Mouse (Mus musculus) lung, embryonic 15.5 days (tissue): ENCODE measurements around the gene Cbr2. TPM values are rescaled to one million over a fixed set of nuclear protein-coding genes. Genes with fewer than 3 reads are reported as not detected.
"Not testable (repeated sequence)": the region's sequence is repeated elsewhere in the genome, so short reads cannot be mapped to it uniquely, and the experiment has no call there.

Source experiments
- ATAC-seq: fragments of 200-750 bp; cut with Nextera tagmentation; 2 replicates; pipeline ENCODE4 v1.8.0; 2017; ENCODE audit warnings: moderate number of reproducible peaks, borderline replicate concordance; ENCODE audit not compliant: low FRiP score, low TSS enrichment; ENCODE audit errors: extremely low read depth
- H3K27ac ChIP-seq: fragments of 300-500 bp; sonication (generic); 2 replicates; pipeline ENCODE4 v1.5.1; 2015; ENCODE audit warnings: moderate library complexity, mild to moderate bottlenecking, inconsistent platforms
- H3K27me3 ChIP-seq: fragments of 300-500 bp; sonication (generic); 2 replicates; pipeline ENCODE4 v1.6.1; 2015; ENCODE audit warnings: inconsistent platforms
- H3K36me3 ChIP-seq: fragments of 300-500 bp; sonication (generic); 2 replicates; pipeline ENCODE4 v1.6.1; 2015; ENCODE audit warnings: inconsistent platforms
- H3K4me1 ChIP-seq: fragments of 300-500 bp; sonication (generic); 2 replicates; pipeline ENCODE4 v1.6.1; 2015; ENCODE audit warnings: inconsistent platforms
- H3K4me2 ChIP-seq: fragments of 300-500 bp; sonication (generic); 2 replicates; pipeline ENCODE4 v1.6.1; 2015; ENCODE audit warnings: inconsistent platforms, mild to moderate bottlenecking, moderate library complexity
- H3K4me3 ChIP-seq: fragments of 300-500 bp; sonication (generic); 2 replicates; pipeline ENCODE4 v1.5.1; 2015; ENCODE audit warnings: mild to moderate bottlenecking, inconsistent platforms
- H3K9ac ChIP-seq: fragments of 300-500 bp; sonication (generic); 2 replicates; pipeline ENCODE4 v1.6.1; 2015; ENCODE audit warnings: inconsistent platforms
- H3K9me3 ChIP-seq: fragments of 300-500 bp; sonication (generic); 2 replicates; pipeline ENCODE4 v1.6.1; 2016; ENCODE audit warnings: inconsistent platforms
- WGBS: fragments of 180-500 bp; shearing (Covaris S2); methylation state at CpG from one replicate; pipeline ENCODE4 v1.1.7; 2015; 5-methylcytosine and 5-hydroxymethylcytosine counted together
- polyA plus RNA-seq: library from polyadenylated mRNA; unstranded; fragments of >200 nt; fragmentation: Nextera tagmentation; extraction: Ambion mirVana; gene quantifications from 2 replicates; pipeline ENCODE4 v1.2.1, GENCODE M21; 2015

Gene Cbr2
- polyA plus RNA-seq, 1 experiment from 2014 or later: 102 TPM

DNA sequence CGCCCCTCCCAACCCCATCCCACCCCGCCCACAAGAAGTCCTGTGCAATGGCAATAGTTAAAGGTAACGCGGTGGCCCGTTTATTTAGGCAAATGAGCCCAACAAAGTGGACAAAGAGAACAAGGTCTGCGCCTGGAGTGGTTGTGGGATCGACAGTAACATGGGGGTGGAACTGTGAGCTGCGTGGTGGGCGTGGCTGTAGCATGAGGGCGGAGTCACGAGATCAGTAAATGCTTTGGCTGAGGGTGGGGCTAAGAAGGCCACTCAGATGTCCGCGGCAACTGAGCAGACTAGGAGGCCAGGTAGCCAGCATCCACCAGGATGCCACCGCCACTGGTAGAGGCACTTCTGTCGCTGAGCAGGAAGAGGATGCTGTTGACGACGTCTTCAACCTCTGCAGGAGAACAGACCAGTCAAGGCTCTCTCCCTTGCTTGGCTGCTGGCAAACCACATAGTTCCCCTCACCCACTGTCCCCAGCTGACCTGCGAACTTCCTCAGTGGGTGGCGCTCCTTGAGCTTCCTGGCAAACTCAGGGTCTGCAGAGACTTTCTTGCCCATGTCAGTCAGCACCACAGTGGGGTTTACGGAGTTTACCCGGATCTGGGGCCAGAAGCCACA is 2.4 kb downstream of the Cbr2 start:
- 1% methylated on average over 17 of the region's 21 CpGs for WGBS
- ATAC-seq: peak; percentile 36; the same call in 1 of the 2 replicates
- not testable (repeated sequence) for H3K27me3 ChIP-seq, H3K27ac ChIP-seq, H3K36me3 ChIP-seq, H3K9ac ChIP-seq, H3K9me3 ChIP-seq
- peak overlapping the region; percentile 8; the same call in 1 of the 2 replicates for H3K4me3 ChIP-seq
- H3K4me2 ChIP-seq: peak overlapping the region; percentile 44
- peaks cover 31% of the 10 kb centered on the region for H3K4me1 ChIP-seq

DNA sequence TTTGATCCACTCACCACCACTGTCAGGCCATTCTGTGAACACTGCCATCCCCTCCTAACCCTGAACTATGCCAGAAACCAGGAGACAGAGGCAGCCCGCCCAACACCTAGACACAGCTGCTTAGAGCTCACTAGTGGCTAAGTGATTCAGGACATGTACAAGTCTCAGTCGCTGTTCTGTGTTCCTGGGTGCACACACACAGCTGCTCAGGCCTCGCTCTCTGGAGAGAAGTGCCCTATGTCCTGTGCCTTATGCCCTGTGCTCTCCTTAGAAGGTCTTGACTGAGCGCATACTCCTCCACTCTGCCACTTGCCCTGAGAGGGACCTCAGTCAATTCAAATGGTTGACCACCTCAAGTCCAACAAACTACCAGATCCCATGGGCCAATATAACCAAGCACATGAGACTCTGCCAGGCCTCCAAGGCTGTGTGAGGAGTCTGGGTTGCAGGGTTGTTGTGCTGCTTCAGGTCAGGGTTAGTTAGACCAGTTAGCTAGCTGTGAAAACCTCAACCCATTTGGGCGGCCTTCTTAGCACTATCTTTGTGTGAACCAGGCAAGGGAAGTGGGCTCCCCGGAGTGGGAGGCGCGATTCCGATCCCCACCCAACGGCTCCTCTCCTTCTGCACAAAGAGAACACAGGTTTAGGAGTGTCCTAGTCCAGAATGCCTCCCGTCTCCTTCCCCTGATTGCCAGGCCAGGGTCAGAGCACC is 3.2 kb downstream of the Cbr2 start:
- no peak overlapping the region for H3K27ac ChIP-seq
- no peaks in the 10 kb centered on the region for H3K27me3 ChIP-seq
- H3K4me1 ChIP-seq: peaks cover 31% of the 10 kb centered on the region
- no peak overlapping the region for H3K4me3 ChIP-seq
- ATAC-seq: no peak
- no peak overlapping the region for H3K9ac ChIP-seq
- 0 out of 2 replicates have a peak, but pooled peaks cover 5% of the 10 kb centered on the region for H3K36me3 ChIP-seq
- 73% methylated on average over 11 of the region's 11 CpGs for WGBS
- H3K4me2 ChIP-seq: peak overlapping the region; percentile 44; the same call in 1 of the 2 replicates
- no peaks in the 10 kb centered on the region for H3K9me3 ChIP-seq

DNA sequence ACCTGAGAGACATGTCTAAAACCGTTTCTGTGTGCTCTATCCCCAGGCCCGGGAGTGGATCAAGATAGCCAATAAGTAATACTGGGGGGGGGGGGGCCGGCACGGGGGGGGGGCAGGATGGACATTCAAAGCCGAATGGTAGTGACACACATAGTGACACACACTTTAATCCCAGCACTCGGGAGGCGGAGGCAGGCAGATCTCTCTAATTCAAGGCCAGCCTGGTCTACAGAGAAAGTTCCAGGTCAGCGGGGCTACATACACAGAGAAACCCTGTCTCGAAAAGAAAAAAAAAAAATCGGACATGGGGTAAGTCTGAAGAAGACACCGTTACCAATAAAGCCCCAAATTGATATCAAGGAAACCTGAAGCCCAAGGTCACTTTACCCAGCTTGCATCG is 4.3 kb downstream of the Cbr2 start:
- H3K27me3 ChIP-seq: no peaks in the 10 kb centered on the region
- no peak overlapping the region for H3K4me3 ChIP-seq
- H3K9me3 ChIP-seq: no peaks in the 10 kb centered on the region
- H3K36me3 ChIP-seq: 0 out of 2 replicates have a peak, but pooled peaks cover 5% of the 10 kb centered on the region
- H3K4me2 ChIP-seq: peak overlapping the region; percentile 80; the same call in 1 of the 2 replicates
- WGBS: 54% methylated on average over 12 of the region's 12 CpGs
- H3K4me1 ChIP-seq: peaks cover 21% of the 10 kb centered on the region
- no peak overlapping the region for H3K27ac ChIP-seq
- ATAC-seq: no peak
- no peak overlapping the region for H3K9ac ChIP-seq

DNA sequence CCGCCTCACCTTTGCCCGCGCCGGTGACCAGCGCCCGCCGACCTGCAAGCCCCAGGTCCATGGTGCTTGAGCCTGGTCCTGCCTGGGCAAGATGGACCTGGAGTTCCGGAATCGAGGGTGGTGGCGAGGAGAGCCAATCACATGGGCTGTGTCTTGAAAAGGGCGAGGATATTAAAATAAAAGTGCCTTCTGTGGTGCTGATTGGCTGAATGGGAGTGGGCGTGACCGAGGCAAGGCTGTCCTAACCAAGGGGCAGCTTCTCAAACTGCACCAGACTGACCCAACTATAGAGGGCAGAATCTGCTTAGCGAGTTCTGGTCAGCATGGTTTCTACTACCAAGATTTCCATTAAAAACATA is 4.8 kb downstream of the Cbr2 start, which contains the start of gene Dcxr:
Gene Dcxr (minus strand): TSS at position 113 of the 359 bp plus-strand sequence.
- peak; percentile 90 for ATAC-seq
- H3K36me3 ChIP-seq: 0 out of 2 replicates have a peak, but pooled peaks cover 5% of the 10 kb centered on the region
- H3K4me1 ChIP-seq: peaks cover 25% of the 10 kb centered on the region
- WGBS: 0% methylated on average over 14 of the region's 14 CpGs
- peak within 1 kb of the TSS; percentile 63 for H3K4me3 ChIP-seq
- peak within 1 kb of the TSS; percentile 52 for H3K9ac ChIP-seq
- no peaks in the 10 kb centered on the region for H3K9me3 ChIP-seq
- H3K4me2 ChIP-seq: peak within 1 kb of the TSS; percentile 80
- H3K27ac ChIP-seq: peak within 1 kb of the TSS; percentile 48; the same call in 1 of the 2 replicates
- peaks cover under 1% of the 10 kb centered on the region; the same call in 1 of the 2 replicates for H3K27me3 ChIP-seq

DNA sequence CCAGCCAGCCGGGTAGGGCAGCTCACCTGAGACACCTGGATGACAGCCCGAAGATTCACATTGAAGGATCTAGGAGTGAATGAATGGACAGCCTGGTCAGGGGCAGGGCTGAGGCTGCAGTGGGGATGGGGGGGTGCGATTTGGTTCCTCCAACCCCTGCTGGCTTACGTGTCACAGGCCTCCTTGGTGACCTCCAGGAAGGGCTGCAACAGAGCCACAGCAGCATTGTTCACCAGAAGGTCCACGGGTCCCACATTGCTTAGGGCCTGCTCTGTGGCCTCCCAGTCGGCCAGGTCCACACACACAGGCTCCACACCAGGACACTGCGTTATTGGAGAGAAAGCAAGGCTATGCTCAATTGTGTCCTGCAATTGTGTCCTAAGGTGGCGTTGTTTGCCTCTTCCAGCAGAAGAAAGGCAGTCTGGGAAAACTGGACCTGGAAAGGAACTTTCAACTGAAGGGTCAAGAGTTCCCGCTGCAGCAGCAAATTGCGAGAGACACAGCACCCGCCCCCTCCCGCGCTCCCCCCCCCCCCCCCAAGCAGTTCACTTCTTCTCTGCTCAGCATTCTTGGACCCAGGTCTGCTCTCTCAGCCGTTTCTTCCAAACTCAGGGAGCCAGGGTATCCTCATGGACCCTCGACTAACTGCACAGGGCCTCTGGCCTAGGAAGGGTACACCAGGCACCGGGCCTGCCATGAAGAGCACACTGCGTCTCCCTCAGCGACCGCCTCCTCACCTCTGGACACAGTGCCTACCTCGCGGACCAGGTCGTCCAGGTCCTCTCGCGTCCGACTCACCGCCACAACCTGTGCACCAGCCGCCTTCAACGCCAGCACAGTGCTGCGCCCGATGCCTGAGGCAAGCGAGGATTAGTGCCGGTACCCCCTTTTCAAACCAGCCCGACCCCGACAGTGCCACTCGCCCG is 5.4 kb downstream of the Cbr2 start:
- H3K4me3 ChIP-seq: peak overlapping the region; percentile 63
- peak overlapping the region; percentile 80 for H3K4me2 ChIP-seq
- H3K27ac ChIP-seq: peak overlapping the region; percentile 48; the same call in 1 of the 2 replicates
- no peaks in the 10 kb centered on the region for H3K9me3 ChIP-seq
- WGBS: 17% methylated on average over 36 of the region's 36 CpGs
- peaks cover 5% of the 10 kb centered on the region; the same call in 1 of the 2 replicates for H3K27me3 ChIP-seq
- peak; percentile 5; the same call in 1 of the 2 replicates for ATAC-seq
- 0 out of 2 replicates have a peak, but pooled peaks cover 5% of the 10 kb centered on the region for H3K36me3 ChIP-seq
- H3K9ac ChIP-seq: peak overlapping the region; percentile 52
- peaks cover 31% of the 10 kb centered on the region for H3K4me1 ChIP-seq

DNA sequence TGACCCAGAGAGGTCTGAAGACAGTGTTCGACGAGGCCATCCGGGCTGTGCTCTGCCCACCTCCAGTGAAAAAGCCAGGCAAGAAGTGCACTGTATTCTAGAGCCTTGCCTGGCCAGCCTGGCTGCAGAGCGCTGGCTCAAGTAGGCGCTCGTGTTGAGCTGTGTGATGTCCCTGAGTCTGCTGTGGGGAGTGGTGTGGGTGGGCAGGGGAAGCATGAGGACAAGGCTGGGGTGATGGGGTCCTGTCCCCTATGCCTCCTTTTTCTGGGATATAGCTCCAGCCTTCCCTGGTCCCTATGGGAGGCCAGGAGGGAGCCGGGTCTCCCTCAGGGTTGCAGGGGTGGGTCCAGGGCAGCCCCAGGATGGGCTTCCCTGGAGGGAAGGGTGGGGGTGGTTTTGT is 8.4 kb downstream of the Cbr2 start:
- Histone ChIP-seq H3K9ac (no peak overlapping the region), H3K9me3 (no peaks in the 10 kb centered on the region), H3K36me3 (peaks cover 16% of the 10 kb centered on the region), H3K27ac (no peak overlapping the region), H3K4me3 (no peak overlapping the region), H3K4me1 (peaks cover 31% of the 10 kb centered on the region), H3K4me2 (no peak overlapping the region), H3K27me3 (peaks cover 5% of the 10 kb centered on the region; the same call in 1 of the 2 replicates)
- WGBS: 75% methylated on average over 7 of the region's 7 CpGs
- ATAC-seq: no peak

DNA sequence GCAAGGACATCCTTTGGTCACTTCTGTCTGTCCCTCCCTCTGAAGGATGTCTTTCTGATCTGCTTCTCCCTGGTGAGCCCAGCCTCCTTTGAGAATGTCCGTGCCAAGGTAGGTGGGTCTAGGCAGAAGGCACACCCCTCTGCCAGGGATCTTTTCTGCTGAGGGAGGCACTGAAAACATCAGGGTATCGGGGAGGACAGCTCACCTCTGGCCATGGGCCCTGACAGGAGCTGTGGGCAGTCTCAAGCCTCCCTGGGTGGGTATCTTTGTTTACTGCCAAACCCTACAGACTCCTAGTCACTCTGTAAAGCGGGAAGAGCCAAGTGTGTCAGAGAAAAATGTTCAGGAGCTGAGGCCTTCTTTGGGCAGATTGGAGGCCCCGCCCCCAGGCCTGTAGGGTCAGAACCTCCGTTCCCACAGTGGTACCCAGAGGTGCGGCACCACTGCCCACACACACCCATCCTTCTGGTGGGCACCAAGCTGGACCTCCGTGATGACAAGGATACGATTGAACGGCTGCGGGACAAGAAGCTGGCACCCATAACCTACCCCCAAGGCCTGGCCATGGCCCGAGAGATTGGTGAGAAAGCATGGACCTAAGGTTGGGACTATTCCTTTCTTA is 9.0 kb downstream of the Cbr2 start:
- Histone ChIP-seq H3K36me3 (peaks cover 21% of the 10 kb centered on the region), H3K9me3 (no peaks in the 10 kb centered on the region), H3K4me1 (peaks cover 31% of the 10 kb centered on the region), H3K4me2 (peak overlapping the region; percentile 99; the same call in 1 of the 2 replicates), H3K4me3 (no peak overlapping the region), H3K27ac (no peak overlapping the region), H3K27me3 (peaks cover 5% of the 10 kb centered on the region; the same call in 1 of the 2 replicates), H3K9ac (no peak overlapping the region)
- no peak for ATAC-seq
- WGBS: 82% methylated on average over 11 of the region's 11 CpGs

DNA sequence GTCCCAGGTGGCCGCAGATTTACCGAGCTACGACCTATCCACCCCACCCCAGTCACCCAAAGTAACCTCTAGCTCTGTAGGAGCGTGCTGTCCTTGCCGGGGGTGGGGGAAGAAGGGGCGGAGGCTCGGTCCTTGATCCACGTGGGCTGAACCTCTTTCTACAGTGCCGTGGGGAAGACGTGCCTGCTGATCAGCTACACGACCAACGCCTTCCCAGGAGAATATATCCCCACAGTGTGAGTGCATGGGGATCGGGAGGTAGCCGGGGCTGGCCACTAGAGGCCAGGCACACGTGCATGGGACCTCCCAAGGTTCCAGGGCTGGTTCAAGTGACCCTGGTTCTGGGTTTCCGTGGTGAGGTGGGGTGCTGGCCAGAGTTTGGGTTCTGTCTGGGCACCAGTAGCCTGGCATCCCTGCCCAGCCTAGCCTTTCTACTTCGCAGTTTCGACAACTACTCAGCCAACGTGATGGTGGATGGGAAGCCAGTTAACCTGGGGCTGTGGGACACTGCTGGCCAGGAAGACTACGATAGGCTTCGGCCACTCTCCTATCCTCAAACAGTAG is 9.8 kb downstream of the Cbr2 start:
- Histone ChIP-seq H3K4me2 (peak overlapping the region; percentile 99), H3K4me1 (peaks cover 31% of the 10 kb centered on the region), H3K36me3 (peaks cover 28% of the 10 kb centered on the region), H3K27me3 (peaks cover 5% of the 10 kb centered on the region; the same call in 1 of the 2 replicates), H3K27ac (peak overlapping the region; percentile 66), H3K9me3 (no peaks in the 10 kb centered on the region), H3K4me3 (peak overlapping the region; percentile 63), H3K9ac (peak overlapping the region; percentile 73)
- WGBS: 18% methylated on average over 21 of the region's 21 CpGs
- no peak for ATAC-seq

DNA sequence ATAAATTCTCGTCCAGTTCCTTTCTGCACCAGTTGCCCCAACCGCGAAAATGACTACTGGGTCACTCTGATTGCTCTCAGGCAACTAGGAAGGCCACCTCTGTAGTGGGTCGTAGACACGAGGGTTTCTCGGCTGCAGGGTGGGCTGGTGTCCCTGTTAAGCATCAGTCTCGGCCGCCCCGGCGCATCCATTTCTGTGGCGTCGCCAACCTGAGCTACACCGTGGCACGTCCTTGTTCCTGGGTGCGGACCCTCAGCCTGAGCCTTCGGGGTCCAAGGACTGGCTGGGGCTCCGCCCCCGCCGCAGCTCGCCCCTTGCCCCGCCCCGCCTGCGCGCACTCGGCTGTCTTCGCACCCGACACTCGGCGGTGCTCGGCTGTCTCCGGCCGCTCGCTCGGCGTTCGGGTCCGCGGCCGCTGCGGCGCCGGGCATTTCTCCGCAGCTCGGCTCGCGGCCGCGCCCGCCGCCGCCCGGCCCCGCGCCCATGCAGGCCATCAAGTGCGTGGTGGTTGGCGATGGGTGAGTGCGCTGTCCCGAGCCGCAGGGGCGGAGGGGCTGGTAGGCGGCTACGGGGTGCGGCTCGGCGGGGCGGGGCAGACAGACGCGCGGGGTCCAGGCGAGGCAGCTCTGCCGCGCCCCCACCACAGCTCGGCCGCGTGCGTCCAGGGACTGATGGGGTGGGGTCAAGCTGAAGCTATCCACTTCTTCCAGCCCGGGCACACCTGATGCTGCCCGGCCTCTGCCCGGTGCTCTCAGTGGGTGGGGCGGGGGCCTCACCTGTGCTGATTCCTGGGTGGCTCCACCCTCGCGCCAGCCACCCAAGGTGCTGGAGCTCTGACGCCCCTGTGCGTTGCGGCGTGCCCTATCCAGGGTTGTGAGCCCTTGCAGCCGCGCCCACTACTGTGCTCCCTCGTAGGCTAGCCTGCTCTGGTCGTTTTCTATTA is 10.5 kb downstream of the Cbr2 start, which contains the start of gene Rac3:
Gene Rac3 (plus strand): TSS at position 347 of the 943 bp plus-strand sequence.
- WGBS: under 1% methylated on average over 80 of the region's 90 CpGs

DNA sequence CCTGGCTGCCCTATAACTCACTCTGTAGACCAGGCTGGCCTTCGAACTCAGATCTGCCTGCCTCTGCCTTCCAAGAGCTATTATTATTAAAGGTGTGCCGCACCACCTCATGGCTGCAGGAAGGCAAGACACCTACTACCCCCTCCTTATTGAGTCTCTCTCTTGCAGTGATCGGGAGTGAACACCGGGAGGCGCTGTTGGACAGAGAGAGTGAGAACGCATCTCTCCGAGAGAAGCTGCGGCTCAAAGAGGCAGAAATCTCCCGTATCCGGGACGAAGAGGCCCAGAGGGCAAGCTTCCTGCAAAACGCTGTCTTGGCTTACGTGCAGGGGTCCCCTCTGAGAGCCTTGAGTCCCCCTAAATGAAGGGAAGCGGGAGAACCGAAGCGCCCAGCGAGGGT is 11.5 kb downstream of the Cbr2 start:
- Histone ChIP-seq H3K4me2 (peak overlapping the region; percentile 99), H3K9ac (peak overlapping the region; percentile 73), H3K36me3 (peaks cover 33% of the 10 kb centered on the region), H3K27ac (no peak overlapping the region; the same call in 1 of the 2 replicates), H3K4me1 (peaks cover 20% of the 10 kb centered on the region), H3K9me3 (no peaks in the 10 kb centered on the region), H3K27me3 (peaks cover 5% of the 10 kb centered on the region; the same call in 1 of the 2 replicates), H3K4me3 (peak overlapping the region; percentile 63)
- WGBS: 17% methylated on average over 17 of the region's 17 CpGs
- ATAC-seq: no peak

More for the DNA sequence above, 10.5 kb downstream of the Cbr2 start, which contains the start of gene Rac3:
- Histone ChIP-seq H3K4me2 (peak within 1 kb of the TSS; percentile 99), H3K4me1 (peaks cover 25% of the 10 kb centered on the region), H3K27me3 (peaks cover 5% of the 10 kb centered on the region; the same call in 1 of the 2 replicates), H3K9me3 (no peaks in the 10 kb centered on the region), H3K27ac (peak within 1 kb of the TSS; percentile 66), H3K9ac (peak within 1 kb of the TSS; percentile 73), H3K36me3 (peaks cover 32% of the 10 kb centered on the region), H3K4me3 (peak within 1 kb of the TSS; percentile 63)
- peak; percentile 70 for ATAC-seq
